ENCODE assay signal across 19 mouse cellular contexts in the genomic region with DNA sequence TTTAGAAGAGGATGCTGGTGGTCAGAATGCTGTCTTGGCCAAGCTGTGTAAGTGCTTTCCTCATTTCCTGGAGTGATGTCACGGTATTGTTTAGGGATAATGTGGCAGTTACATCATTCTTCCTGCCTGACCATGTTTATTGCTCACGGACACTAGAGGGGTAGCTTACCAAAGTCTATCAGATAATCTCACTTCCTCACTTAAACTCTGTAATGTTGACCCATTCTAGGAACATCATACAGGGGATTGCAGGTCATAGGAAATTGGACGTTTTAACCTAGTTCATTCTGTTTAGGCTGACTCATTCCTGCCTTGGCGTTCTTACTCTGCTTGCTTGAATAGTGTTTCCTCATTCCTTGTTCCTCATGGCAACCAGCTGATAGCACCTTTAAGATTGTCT.
A peak's percentile ranks its signal among the peaks of the same experiment; 100 is the strongest.
DNase-seq lines count a peak whose midpoint lies in the region; ATAC-seq and TF ChIP-seq lines count a peak whose summit lies in the region.
"Had no signal": no experiment of that assay in that cellular context is flagged by ENCODE, and none has a peak within 500 bp of the region (broad histone marks: within the 10 kb centered on the region; RNA-seq: fewer than 3 reads in every experiment).

No protein-coding gene starts in this region.

- H3ac ChIP-seq in myocyte (ENCODE audit: control insufficient read depth, insufficient read length) = no peak overlapping the region

- peak; percentile 3 for DNase-seq in kidney, adult 9 months
- DNase-seq in MN1 (ENCODE audit: low spot score) = peak; percentile 58
- DNase-seq in embryo, embryonic 10 days (ENCODE audit: low spot score) = no peak
- no peak for DNase-seq in urinary bladder, adult 18-20 months (ENCODE audit: low spot score in 2 of 2)
- DNase-seq in thymus, postnatal 0 days (ENCODE audit: low spot score) = no peak
- DNase-seq: cerebellum, adult 2 months; gastrocnemius, adult 2 months; kidney, postnatal 36 days; midbrain, embryonic 14.5 days; thymus, postnatal 36 days had no signal

- no peak for TF ChIP-seq POLR2A in myocyte (IDR thresholded peaks at IDR 0.05; ENCODE audit: insufficient read length, low read depth)

- 51% methylated on average over 4 of the region's 4 CpGs for WGBS in kidney, embryonic 15.5 days

- no peaks in the 10 kb centered on the region for H3K4me1 ChIP-seq in kidney, embryonic 15.5 days
- H3K4me1 ChIP-seq: embryonic facial prominence, embryonic 12.5 days; forebrain, embryonic 12.5 days; neural tube, embryonic 13.5 days had no signal

- no peak for ATAC-seq in kidney, embryonic 15.5 days (replicated peaks; ENCODE audit: low FRiP score)
- ATAC-seq in hematopoietic stem cell, adult 5-6 weeks (replicated peaks in 1 of 2; ENCODE audit: insufficient read depth in 1 of 2, low FRiP score in 2 of 2, low TSS enrichment in 1 of 2, low read depth in 1 of 2, poor library complexity in 2 of 2, severe bottlenecking in 2 of 2) = peak; percentile 59 to 83
- ATAC-seq: hindbrain, embryonic 16.5 days had no signal

- H3K4me3 ChIP-seq in kidney, embryonic 15.5 days (replicated peaks) = no peak overlapping the region
- H3K4me3 ChIP-seq in myocyte = no peak overlapping the region
- H3K4me3 ChIP-seq: embryonic facial prominence, embryonic 12.5 days; forebrain, embryonic 12.5 days; gastrocnemius, adult 2 months; left cerebral cortex, adult 2 months; neural tube, embryonic 13.5 days had no signal

- H3K79me2 ChIP-seq in myocyte (ENCODE audit: control insufficient read depth, insufficient read depth) = no peaks in the 10 kb centered on the region

- H3K27ac ChIP-seq in kidney, embryonic 15.5 days = no peak overlapping the region
- H3K27ac ChIP-seq: embryonic facial prominence, embryonic 12.5 days; forebrain, embryonic 12.5 days; gastrocnemius, adult 2 months; left cerebral cortex, adult 2 months; neural tube, embryonic 13.5 days had no signal

- H3K36me3 ChIP-seq in kidney, embryonic 15.5 days = no peaks in the 10 kb centered on the region
- no peaks in the 10 kb centered on the region for H3K36me3 ChIP-seq in myocyte (ENCODE audit: control insufficient read depth, insufficient read depth)
- H3K36me3 ChIP-seq: embryonic facial prominence, embryonic 12.5 days; forebrain, embryonic 12.5 days; neural tube, embryonic 13.5 days had no signal

- no peak overlapping the region for H3K9ac ChIP-seq in kidney, embryonic 15.5 days
- H3K9ac ChIP-seq: embryonic facial prominence, embryonic 12.5 days; forebrain, embryonic 12.5 days; neural tube, embryonic 13.5 days had no signal

- no peak overlapping the region for H3K4me2 ChIP-seq in kidney, embryonic 15.5 days
- H3K4me2 ChIP-seq in myocyte (ENCODE audit: low read depth) = peak overlapping the region; percentile 16
- H3K4me2 ChIP-seq: embryonic facial prominence, embryonic 12.5 days; forebrain, embryonic 12.5 days; liver, embryonic 11.5 days; neural tube, embryonic 13.5 days had no signal

- no peaks in the 10 kb centered on the region for H3K9me3 ChIP-seq in kidney, embryonic 15.5 days (replicated peaks)
- H3K9me3 ChIP-seq: embryonic facial prominence, embryonic 12.5 days; forebrain, embryonic 12.5 days; neural tube, embryonic 13.5 days had no signal

- no peaks in the 10 kb centered on the region for H3K27me3 ChIP-seq in kidney, embryonic 15.5 days
- H3K27me3 ChIP-seq in myocyte (ENCODE audit: control insufficient read depth, insufficient read depth, insufficient read length) = no peaks in the 10 kb centered on the region
- H3K27me3 ChIP-seq: embryonic facial prominence, embryonic 12.5 days; forebrain, embryonic 12.5 days; neural tube, embryonic 13.5 days had no signal

TF ChIP-seq in myocyte, 11 proteins besides CTCF, POLR2A, EP300 and RAD21:
- TF ChIP-seq REST (IDR thresholded peaks at IDR 0.05; ENCODE audit: insufficient read depth, insufficient read length) = no peak
- no peak for TF ChIP-seq MYOD1 (IDR thresholded peaks at IDR 0.05; ENCODE audit: control insufficient read depth in 1 of 3, insufficient read length in 2 of 3, low read depth in 2 of 3)
- TF ChIP-seq POLR2AphosphoS2 (IDR thresholded peaks at IDR 0.05; ENCODE audit: insufficient read length, low read depth) = no peak
- 0 out of 2 replicates have a peak, but pooled peaks have one; percentile 32 for TF ChIP-seq CEBPB (IDR thresholded peaks at IDR 0.05; ENCODE audit: insufficient read depth, poor library complexity, severe bottlenecking)
- no peak for TF ChIP-seq TCF3 (IDR thresholded peaks at IDR 0.05; ENCODE audit: insufficient read length, low read depth)
- TF ChIP-seq SRF (IDR thresholded peaks at IDR 0.05; ENCODE audit: control insufficient read depth, insufficient read length, low read depth) = no peak
- no peak for TF ChIP-seq MYOG (IDR thresholded peaks at IDR 0.05; ENCODE audit: control insufficient read depth in 1 of 3, insufficient read depth in 1 of 3, insufficient read length in 2 of 3, low read depth in 2 of 3)
TF ChIP-seq in myocyte: peak in this region for 1.

Comparison
In these comparisons a context has a peak if more than half of its experiments do, and no peak if none do; other contexts are left out.
1. DNase-seq: peak in kidney, adult 9 months (single experiment) and MN1 (single experiment); none in embryo, embryonic 10 days (single experiment), urinary bladder, adult 18-20 months (0 of 2) and thymus, postnatal 0 days (single experiment).